Mouse (Mus musculus) liver, embryonic 15.5 days (tissue): ENCODE data around the gene Ccdc125. TPM values are rescaled to one million over a fixed set of nuclear protein-coding genes. Genes with fewer than 3 reads are reported as not detected.

Source experiments
- ATAC-seq: fragments of 200-750 bp; cut with Nextera tagmentation; 2 replicates; pipeline ENCODE4 v1.8.0; 2017; ENCODE audit warnings: moderate number of reproducible peaks, mild to moderate bottlenecking, moderate library complexity; ENCODE audit not compliant: insufficient read depth
- H3K27ac ChIP-seq: fragments of 300-500 bp; sonication (generic); replicated peaks from 2 replicates; pipeline ENCODE4 v1.5.1; 2015; ENCODE audit warnings: mild to moderate bottlenecking, inconsistent platforms
- H3K27me3 ChIP-seq: fragments of 300-500 bp; sonication (generic); 2 replicates; pipeline ENCODE4 v1.6.1; 2015; ENCODE audit warnings: mild to moderate bottlenecking, inconsistent platforms
- H3K36me3 ChIP-seq: fragments of 300-500 bp; sonication (generic); replicated peaks from 2 replicates; pipeline ENCODE4 v1.6.1; 2015; ENCODE audit warnings: moderate library complexity, mild to moderate bottlenecking, inconsistent platforms
- H3K4me1 ChIP-seq: fragments of 300-500 bp; sonication (generic); replicated peaks from 2 replicates; pipeline ENCODE4 v1.6.1; 2015; ENCODE audit warnings: inconsistent platforms
- H3K4me2 ChIP-seq: fragments of 300-500 bp; sonication (generic); 2 replicates; pipeline ENCODE4 v1.6.1; 2015; ENCODE audit warnings: moderate library complexity, mild to moderate bottlenecking, inconsistent platforms
- H3K4me3 ChIP-seq: fragments of 300-500 bp; sonication (generic); replicated peaks from 2 replicates; pipeline ENCODE4 v1.5.1; 2015; ENCODE audit warnings: mild to moderate bottlenecking, inconsistent platforms
- H3K9ac ChIP-seq: fragments of 300-500 bp; sonication (generic); 2 replicates; pipeline ENCODE4 v1.6.1; 2015; ENCODE audit warnings: moderate library complexity, mild to moderate bottlenecking, inconsistent platforms
- H3K9me3 ChIP-seq: fragments of 300-500 bp; sonication (generic); replicated peaks from 2 replicates; pipeline ENCODE4 v1.6.1; 2016; ENCODE audit warnings: inconsistent platforms
- WGBS: fragments of 180-500 bp; shearing (Covaris S2); methylation state at CpG from one replicate; pipeline ENCODE4 v1.1.7; 2015; ENCODE audit warnings: mixed read lengths; ENCODE audit not compliant: insufficient replicate concordance; 5-methylcytosine and 5-hydroxymethylcytosine counted together
- polyA plus RNA-seq: library from polyadenylated mRNA; unstranded; fragments of >200 nt; fragmentation: Nextera tagmentation; extraction: Ambion mirVana; gene quantifications from 2 replicates; pipeline ENCODE4 v1.2.1, GENCODE M21; 2015

Gene Ccdc125
- polyA plus RNA-seq, 1 experiment from 2014 or later, result 6.2 TPM

GRCm38 (mm10) chr13:100670181-100670741 is 744 bp downstream of the Ccdc125 start:
- Histone ChIP-seq H3K36me3 (peaks cover 12% of the 10 kb centered on the region), H3K4me2 (peak overlapping the region; percentile 78), H3K4me3 (peak overlapping the region; percentile 63), H3K4me1 (peaks cover 17% of the 10 kb centered on the region; the same call in 1 of the 2 replicates), H3K27ac (peak overlapping the region; percentile 75), H3K27me3 (peaks cover 14% of the 10 kb centered on the region; the same call in 1 of the 2 replicates), H3K9ac (peak overlapping the region; percentile 52; the same call in 1 of the 2 replicates), H3K9me3 (no peaks in the 10 kb centered on the region)
- 8% methylated on average over 9 of the region's 9 CpGs for WGBS
- ATAC-seq, result no peak

GRCm38 (mm10) chr13:100675936-100676635 is 6.6 kb downstream of the Ccdc125 start:
- Histone ChIP-seq H3K4me3 (peak overlapping the region; percentile 18; the same call in 1 of the 2 replicates), H3K9me3 (no peaks in the 10 kb centered on the region), H3K4me1 (0 out of 2 replicates have a peak, but pooled peaks cover 6% of the 10 kb centered on the region), H3K36me3 (peaks cover 3% of the 10 kb centered on the region; the same call in 1 of the 2 replicates), H3K27me3 (no peaks in the 10 kb centered on the region), H3K4me2 (peak overlapping the region; percentile 23), H3K27ac (peak overlapping the region; percentile 59), H3K9ac (no peak overlapping the region)
- WGBS, result 64% methylated on average over 15 of the region's 15 CpGs
- ATAC-seq, result no peak; the same call in 1 of the 2 replicates

- Histone ChIP-seq H3K4me2 (no peak overlapping the region), H3K9me3 (no peaks in the 10 kb centered on the region), H3K4me3 (no peak overlapping the region), H3K27me3 (no peaks in the 10 kb centered on the region), H3K9ac (no peak overlapping the region), H3K4me1 (0 out of 2 replicates have a peak, but pooled peaks cover 1% of the 10 kb centered on the region), H3K36me3 (peaks cover 8% of the 10 kb centered on the region; the same call in 1 of the 2 replicates), H3K27ac (no peak overlapping the region)
- 69% methylated on average over 8 of the region's 8 CpGs for WGBS
- no peak for ATAC-seq
These were observed 12.1 kb downstream of the Ccdc125 start for GRCm38 (mm10) chr13:100681615-100682014.

GRCm38 (mm10) chr13:100682837-100683236 is 13.3 kb downstream of the Ccdc125 start:
- Histone ChIP-seq H3K27me3 (no peaks in the 10 kb centered on the region), H3K27ac (no peak overlapping the region), H3K4me3 (no peak overlapping the region), H3K4me1 (no peaks in the 10 kb centered on the region), H3K9ac (no peak overlapping the region), H3K9me3 (no peaks in the 10 kb centered on the region), H3K36me3 (peaks cover 11% of the 10 kb centered on the region; the same call in 1 of the 2 replicates), H3K4me2 (no peak overlapping the region)
- 57% methylated on average over 2 of the region's 2 CpGs for WGBS
- ATAC-seq, result no peak

GRCm38 (mm10) chr13:100684355-100684754 is 14.8 kb downstream of the Ccdc125 start:
- no peaks in the 10 kb centered on the region for H3K4me1 ChIP-seq
- WGBS, result 59% methylated on average over 2 of the region's 2 CpGs
- H3K9me3 ChIP-seq, result no peaks in the 10 kb centered on the region
- H3K36me3 ChIP-seq, result peaks cover 12% of the 10 kb centered on the region; the same call in 1 of the 2 replicates
- H3K4me2 ChIP-seq, result no peak overlapping the region
- ATAC-seq, result no peak
- no peak overlapping the region for H3K27ac ChIP-seq
- no peak overlapping the region for H3K9ac ChIP-seq
- H3K27me3 ChIP-seq, result no peaks in the 10 kb centered on the region
- H3K4me3 ChIP-seq, result no peak overlapping the region

- no peaks in the 10 kb centered on the region for H3K27me3 ChIP-seq
- WGBS, result 57% methylated on average over 7 of the region's 7 CpGs
- H3K4me3 ChIP-seq, result no peak overlapping the region
- no peak for ATAC-seq
- H3K4me2 ChIP-seq, result no peak overlapping the region
- H3K36me3 ChIP-seq, result peaks cover 21% of the 10 kb centered on the region
- H3K9ac ChIP-seq, result no peak overlapping the region
- H3K9me3 ChIP-seq, result no peaks in the 10 kb centered on the region
- no peak overlapping the region for H3K27ac ChIP-seq
- H3K4me1 ChIP-seq, result no peaks in the 10 kb centered on the region
These were observed 18.0 kb downstream of the Ccdc125 start for GRCm38 (mm10) chr13:100687513-100687912.

GRCm38 (mm10) chr13:100697541-100697940 is 28.0 kb downstream of the Ccdc125 start:
- Histone ChIP-seq H3K4me3 (no peak overlapping the region), H3K9ac (no peak overlapping the region), H3K9me3 (no peaks in the 10 kb centered on the region), H3K36me3 (peaks cover 50% of the 10 kb centered on the region), H3K27ac (no peak overlapping the region), H3K4me1 (no peaks in the 10 kb centered on the region), H3K4me2 (no peak overlapping the region), H3K27me3 (no peaks in the 10 kb centered on the region)
- no peak for ATAC-seq
- WGBS, result 63% methylated on average over 3 of the region's 3 CpGs

- H3K9me3 ChIP-seq, result no peaks in the 10 kb centered on the region
- H3K36me3 ChIP-seq, result peaks cover 62% of the 10 kb centered on the region
- no peak overlapping the region for H3K4me2 ChIP-seq
- H3K4me1 ChIP-seq, result no peaks in the 10 kb centered on the region
- H3K4me3 ChIP-seq, result no peak overlapping the region
- no peak overlapping the region for H3K9ac ChIP-seq
- no peak overlapping the region for H3K27ac ChIP-seq
- ATAC-seq, result no peak
- 91% methylated on average over 10 of the region's 10 CpGs for WGBS
- H3K27me3 ChIP-seq, result no peaks in the 10 kb centered on the region
These were observed 29.3 kb downstream of the Ccdc125 start for GRCm38 (mm10) chr13:100698866-100699265.

- Histone ChIP-seq H3K4me2 (no peak overlapping the region), H3K9ac (no peak overlapping the region), H3K4me1 (no peaks in the 10 kb centered on the region), H3K27ac (no peak overlapping the region), H3K9me3 (no peaks in the 10 kb centered on the region), H3K4me3 (no peak overlapping the region), H3K27me3 (no peaks in the 10 kb centered on the region), H3K36me3 (peaks cover 78% of the 10 kb centered on the region)
- WGBS, result 93% methylated on average over 2 of the region's 2 CpGs
- no peak for ATAC-seq
These were observed 34.0 kb downstream of the Ccdc125 start for GRCm38 (mm10) chr13:100703468-100703867.

- Histone ChIP-seq H3K9ac (no peak overlapping the region), H3K27ac (no peak overlapping the region), H3K4me3 (no peak overlapping the region), H3K9me3 (no peaks in the 10 kb centered on the region), H3K27me3 (no peaks in the 10 kb centered on the region), H3K4me1 (no peaks in the 10 kb centered on the region; the same call in 1 of the 2 replicates), H3K4me2 (no peak overlapping the region), H3K36me3 (peaks cover 88% of the 10 kb centered on the region)
- no peak for ATAC-seq
- 88% methylated on average over 7 of the region's 7 CpGs for WGBS
These were observed 36.7 kb downstream of the Ccdc125 start for GRCm38 (mm10) chr13:100706206-100706605.

- Histone ChIP-seq H3K4me2 (no peak overlapping the region), H3K4me1 (peaks cover 8% of the 10 kb centered on the region; the same call in 1 of the 2 replicates), H3K9me3 (no peaks in the 10 kb centered on the region), H3K27me3 (no peaks in the 10 kb centered on the region), H3K9ac (no peak overlapping the region), H3K4me3 (no peak overlapping the region), H3K36me3 (peaks cover 69% of the 10 kb centered on the region), H3K27ac (no peak overlapping the region)
- ATAC-seq, result no peak
- 49% methylated on average over 6 of the region's 6 CpGs for WGBS
These were observed 46.0 kb downstream of the Ccdc125 start for GRCm38 (mm10) chr13:100715467-100715866.
